Mouse (Mus musculus) frontal cortex, adult 2 months (tissue): ENCODE results near the gene Prpf38a. TPM values are rescaled to one million over a fixed set of nuclear protein-coding genes. Genes with fewer than 3 reads are reported as not detected.

Experiments used
- polyA plus RNA-seq: library from polyadenylated mRNA; depleted of rRNA; stranded (reverse); fragments of >200 nt; gene quantifications from 2 replicates; pipeline ENCODE4 v1.2.3, GENCODE M21; 2012; rRNA removed

The Prpf38a gene
- polyA plus RNA-seq, 1 experiment, result 33.3 TPM

Other genes starting within 250 kb of the Prpf38a start
- gene Shisal2a, start 196.0 kb downstream of the Prpf38a start, polyA plus RNA-seq, result 0.21 and 0.24 TPM in 2 replicates
- gene Gpx7, start 172.4 kb downstream of the Prpf38a start, polyA plus RNA-seq, result 8.7 and 9.5 TPM in 2 replicates
- gene Tut4, start 119.9 kb downstream of the Prpf38a start, polyA plus RNA-seq, result 70.3 and 75.9 TPM in 2 replicates
- 0.38 and 0.42 TPM in 2 replicates for gene Orc1, start 87 bp upstream of the Prpf38a start, polyA plus RNA-seq
- gene Cc2d1b, start 40.6 kb upstream of the Prpf38a start, polyA plus RNA-seq, result 46.6 and 51.7 TPM in 2 replicates
- 0.48 and 0.60 TPM in 2 replicates for gene 3110021N24Rik, start 140.3 kb upstream of the Prpf38a start, polyA plus RNA-seq
- gene Zfyve9, start 201.5 kb upstream of the Prpf38a start, polyA plus RNA-seq, result 21.9 TPM in 2 replicates